Mouse (Mus musculus) liver, embryonic 14.5 days (tissue): ENCODE measurements around the gene Zfp784. TPM values are rescaled to one million over a fixed set of nuclear protein-coding genes. Genes with fewer than 3 reads are reported as not detected.

Experiments
- ATAC-seq: fragments of 200-750 bp; cut with Nextera tagmentation; 2 replicates; pipeline ENCODE4 v1.8.0; 2017; ENCODE audit warnings: moderate number of reproducible peaks, mild to moderate bottlenecking, moderate library complexity; ENCODE audit not compliant: insufficient read depth
- DNase-seq, 3 experiments: peaks; one replicate each; pipeline ENCODE4 v3.0.0-alpha.2; 2012 to 2013; ENCODE audit warnings: low read depth in 3 of 3, low spot score in 3 of 3
- H3K27ac ChIP-seq: fragments of 300-500 bp; sonication (generic); 2 replicates; pipeline ENCODE4 v1.5.1; 2014; ENCODE audit warnings: moderate library complexity, mild to moderate bottlenecking, control low read depth, inconsistent platforms
- H3K27me3 ChIP-seq: fragments of 300-500 bp; sonication (generic); 2 replicates; pipeline ENCODE4 v1.6.1; 2014; ENCODE audit warnings: mild to moderate bottlenecking, low read length, moderate library complexity; ENCODE audit not compliant: control insufficient read depth, insufficient read depth
- H3K36me3 ChIP-seq: fragments of 300-500 bp; sonication (generic); replicated peaks from 2 replicates; pipeline ENCODE4 v1.6.1; 2014; ENCODE audit warnings: low read depth; ENCODE audit not compliant: control insufficient read depth, insufficient read depth
- H3K4me1 ChIP-seq, 2 experiments: fragments of 200-500 bp in 1 of 2; fragments of 300-500 bp in 1 of 2; sonication (generic) in 1 of 2; replicated peaks; 2 replicates each; pipeline ENCODE4 v1.6.1; 2012 to 2014; ENCODE audit warnings: antibody characterized with exemption in 1 of 2, inconsistent platforms in 1 of 2, low read length in 1 of 2; ENCODE audit not compliant: control insufficient read depth in 2 of 2, insufficient read depth in 2 of 2
- H3K4me2 ChIP-seq: fragments of 300-500 bp; sonication (generic); 2 replicates; pipeline ENCODE4 v1.6.1; 2014; ENCODE audit warnings: low read depth, mild to moderate bottlenecking, control low read depth, moderate library complexity
- H3K4me3 ChIP-seq, 2 experiments: fragments of 200-500 bp in 1 of 2; fragments of 300-500 bp in 1 of 2; sonication (generic) in 1 of 2; 2 replicates each; pipeline ENCODE4 v1.5.1; 2012 to 2014; ENCODE audit warnings: low read depth in 2 of 2, low read length in 2 of 2, mild to moderate bottlenecking in 2 of 2, control low read depth in 1 of 2, inconsistent platforms in 1 of 2, moderate library complexity in 1 of 2; ENCODE audit not compliant: insufficient read depth in 1 of 2
- H3K9ac ChIP-seq: fragments of 300-500 bp; sonication (generic); replicated peaks from 2 replicates; pipeline ENCODE4 v1.6.1; 2014; ENCODE audit warnings: mild to moderate bottlenecking, control low read depth, moderate library complexity
- H3K9me3 ChIP-seq: fragments of 300-500 bp; sonication (generic); 2 replicates; pipeline ENCODE4 v1.6.1; 2016; ENCODE audit warnings: low read length, mixed read lengths; ENCODE audit not compliant: control insufficient read depth
- CTCF ChIP-seq: IDR thresholded peaks from 2 replicates; pipeline ENCODE4 v1.5.1; 2016; ENCODE audit warnings: antibody characterized with exemption, low read depth, control low read depth
- EP300 ChIP-seq: IDR thresholded peaks from 2 replicates; pipeline ENCODE4 v1.6.1; 2016; ENCODE audit warnings: antibody characterized with exemption, low read depth
- WGBS: fragments of 180-500 bp; shearing (Covaris S2); extraction: QIAGEN DNeasy Blood & Tissue Kit; methylation state at CpG from one replicate; pipeline ENCODE4 v1.1.7; 2014; ENCODE audit not compliant: insufficient replicate concordance; 5-methylcytosine and 5-hydroxymethylcytosine counted together
- polyA plus RNA-seq, 2 experiments: library from polyadenylated mRNA; depleted of rRNA in 1 of 2; stranded (reverse) in 1 of 2; unstranded in 1 of 2; fragments of >200 nt; fragmentation: Nextera tagmentation in 1 of 2; extraction: Ambion mirVana in 1 of 2; gene quantifications; 2 replicates each; pipeline versions ENCODE4 v1.2.1 to v1.2.3; 2012 to 2014

Gene Zfp784
- polyA plus RNA-seq, 2 experiments, result 0.96 to 1.0 TPM

GRCm38 (mm10) chr7:5076931-5077330 lies 38.7 kb upstream of the Zfp784 start:
- no peak overlapping the region; the same call in 1 of the 2 replicates for H3K9ac ChIP-seq
- WGBS, result 35% methylated on average over 2 of the region's 2 CpGs
- peak; percentile 50 to 60 (median 59) for DNase-seq
- no peak for TF ChIP-seq CTCF
- TF ChIP-seq EP300, result peak; percentile 54; the same call in 1 of the 2 replicates
- H3K27ac ChIP-seq, result peak overlapping the region; percentile 87
- H3K4me2 ChIP-seq, result peak overlapping the region; percentile 38
- H3K4me3 ChIP-seq, result no peak overlapping the region
- no peaks in the 10 kb centered on the region for H3K27me3 ChIP-seq
- peaks cover 39 to 50% of the 10 kb centered on the region in 2 experiments for H3K4me1 ChIP-seq
- ATAC-seq, result 0 out of 2 replicates have a peak, but pooled peaks have one; percentile 15
- H3K36me3 ChIP-seq, result peaks cover 67% of the 10 kb centered on the region
- H3K9me3 ChIP-seq, result no peaks in the 10 kb centered on the region

- Histone ChIP-seq H3K4me1 (peaks cover 37 to 46% of the 10 kb centered on the region in 2 experiments), H3K27me3 (no peaks in the 10 kb centered on the region), H3K4me2 (no peak overlapping the region), H3K9me3 (no peaks in the 10 kb centered on the region), H3K27ac (no peak overlapping the region; the same call in 1 of the 2 replicates), H3K9ac (no peak overlapping the region), H3K4me3 (no peak overlapping the region), H3K36me3 (peaks cover 84% of the 10 kb centered on the region)
- DNase-seq (no peak), ATAC-seq (no peak)
- WGBS, result 93% methylated on average over 5 of the region's 5 CpGs
- TF ChIP-seq CTCF, result no peak
- TF ChIP-seq EP300, result no peak
Observed at GRCm38 (mm10) chr7:5074984-5075383, 36.7 kb upstream of the Zfp784 start.

GRCm38 (mm10) chr7:5073586-5073985 lies 35.3 kb upstream of the Zfp784 start:
- no peaks in the 10 kb centered on the region for H3K9me3 ChIP-seq
- H3K36me3 ChIP-seq, result peaks cover 95% of the 10 kb centered on the region
- no peak overlapping the region; a peak in 1 of 4 replicates for H3K4me3 ChIP-seq
- peak overlapping the region; percentile 51 for H3K9ac ChIP-seq
- H3K27ac ChIP-seq, result peak overlapping the region; percentile 79
- H3K27me3 ChIP-seq, result no peaks in the 10 kb centered on the region
- H3K4me1 ChIP-seq, result peaks cover 37 to 46% of the 10 kb centered on the region in 2 experiments
- peak overlapping the region; percentile 62 for H3K4me2 ChIP-seq
- DNase-seq, result peak; percentile 45 to 64 (median 57)
- ATAC-seq, result peak; percentile 75
- no peak for TF ChIP-seq EP300
- no peak for TF ChIP-seq CTCF
- WGBS, result 16% methylated on average over 1 of the region's 1 CpGs

GRCm38 (mm10) chr7:5064886-5065285 lies 26.6 kb upstream of the Zfp784 start:
- Histone ChIP-seq H3K9ac (no peak overlapping the region), H3K4me2 (peak overlapping the region; percentile 98), H3K4me1 (peaks cover 16 to 18% of the 10 kb centered on the region in 2 experiments), H3K27ac (no peak overlapping the region), H3K27me3 (no peaks in the 10 kb centered on the region), H3K4me3 (no peak overlapping the region; a peak in 1 of 4 replicates), H3K9me3 (no peaks in the 10 kb centered on the region), H3K36me3 (peaks cover 39% of the 10 kb centered on the region)
- TF ChIP-seq CTCF (no peak), EP300 (no peak)
- WGBS, result 83% methylated on average over 6 of the region's 6 CpGs
- DNase-seq (no peak), ATAC-seq (no peak)

- no peaks in the 10 kb centered on the region for H3K9me3 ChIP-seq
- peak overlapping the region; percentile 91 to 96 for H3K4me3 ChIP-seq
- H3K27me3 ChIP-seq, result peaks cover 13% of the 10 kb centered on the region
- peak overlapping the region; percentile 98 for H3K4me2 ChIP-seq
- H3K9ac ChIP-seq, result peak overlapping the region; percentile 88
- peaks cover 17 to 18% of the 10 kb centered on the region in 2 experiments for H3K4me1 ChIP-seq
- peak; percentile 66 for ATAC-seq
- under 1% methylated on average over 51 of the region's 51 CpGs for WGBS
- peaks cover 15% of the 10 kb centered on the region for H3K36me3 ChIP-seq
- peak overlapping the region; percentile 81 for H3K27ac ChIP-seq
- TF ChIP-seq EP300 (no peak; the same call in 1 of the 2 replicates), CTCF (no peak)
- peak; percentile 68 to 78 (median 71) for DNase-seq
Observed at GRCm38 (mm10) chr7:5062360-5063001, 24.2 kb upstream of the Zfp784 start.
